Mouse (Mus musculus) myocyte (in vitro differentiated cells): ENCODE measurements around the gene Dock4. TPM values are rescaled to one million over a fixed set of nuclear protein-coding genes. Genes with fewer than 3 reads are reported as not detected.
"Not testable (repeated sequence)": the region's sequence is repeated elsewhere in the genome, so short reads cannot be mapped to it uniquely, and the experiment has no call there.

Experiments used
- H3K27me3 ChIP-seq: one replicate; pipeline ENCODE4 v1.6.1; 2011; ENCODE audit not compliant: control insufficient read depth, insufficient read depth, insufficient read length
- H3K36me3 ChIP-seq: one replicate; pipeline ENCODE4 v1.6.1; 2011; ENCODE audit not compliant: control insufficient read depth, insufficient read depth
- H3K4me2 ChIP-seq: one replicate; pipeline ENCODE4 v1.6.1; 2011; ENCODE audit warnings: low read depth, control low read depth
- H3K4me3 ChIP-seq: one replicate; pipeline ENCODE4 v1.5.1; 2011; ENCODE audit warnings: mild to moderate bottlenecking, control low read depth, moderate library complexity
- H3K79me2 ChIP-seq: one replicate; pipeline ENCODE4 v1.6.1; 2011; ENCODE audit not compliant: control insufficient read depth, insufficient read depth
- H3ac ChIP-seq: one replicate; pipeline ENCODE4 v1.6.1; 2011; ENCODE audit not compliant: control insufficient read depth, insufficient read length
- CEBPB ChIP-seq: IDR thresholded peaks from 2 replicates; pipeline ENCODE4 v1.6.1; 2011; ENCODE audit warnings: mild to moderate bottlenecking, moderate library complexity; ENCODE audit not compliant: poor library complexity, insufficient read depth, severe bottlenecking
- E2F4 ChIP-seq: IDR thresholded peaks from one replicate; pipeline ENCODE4 v1.6.1; 2011; ENCODE audit warnings: mild to moderate bottlenecking, control low read depth, moderate library complexity; ENCODE audit not compliant: insufficient read depth
- MAX ChIP-seq: IDR thresholded peaks from one replicate; pipeline ENCODE4 v1.6.1; 2011; ENCODE audit warnings: low read depth, mild to moderate bottlenecking, control low read depth
- MYOD1 ChIP-seq, 3 experiments: IDR thresholded peaks; one replicate each; pipeline ENCODE4 v1.6.1; 2011; ENCODE audit warnings: control low read depth in 2 of 3, low read depth in 2 of 3, mild to moderate bottlenecking in 2 of 3, moderate library complexity in 1 of 3; ENCODE audit not compliant: insufficient read length in 2 of 3, control insufficient read depth in 1 of 3
- MYOG ChIP-seq, 3 experiments: IDR thresholded peaks; one replicate each; pipeline ENCODE4 v1.6.1; 2011; ENCODE audit warnings: control low read depth in 2 of 3, low read depth in 2 of 3, mild to moderate bottlenecking in 2 of 3; ENCODE audit not compliant: insufficient read length in 2 of 3, control insufficient read depth in 1 of 3, insufficient read depth in 1 of 3
- POLR2A ChIP-seq: IDR thresholded peaks from one replicate; pipeline ENCODE4 v1.6.1; 2011; ENCODE audit warnings: low read depth, mild to moderate bottlenecking, control low read depth, moderate library complexity; ENCODE audit not compliant: insufficient read length
- POLR2AphosphoS2 ChIP-seq: IDR thresholded peaks from one replicate; pipeline ENCODE4 v1.6.1; 2011; ENCODE audit warnings: low read depth, control low read depth; ENCODE audit not compliant: insufficient read length
- REST ChIP-seq: IDR thresholded peaks from one replicate; pipeline ENCODE4 v1.6.1; 2011; ENCODE audit warnings: mild to moderate bottlenecking, control low read depth, moderate library complexity; ENCODE audit not compliant: insufficient read depth, insufficient read length
- SRF ChIP-seq: IDR thresholded peaks from one replicate; pipeline ENCODE4 v1.6.1; 2011; ENCODE audit warnings: low read depth; ENCODE audit not compliant: control insufficient read depth, insufficient read length
- TCF12 ChIP-seq: IDR thresholded peaks from one replicate; pipeline ENCODE4 v1.6.1; 2011; ENCODE audit warnings: mild to moderate bottlenecking, control low read depth; ENCODE audit not compliant: poor library complexity, insufficient read depth, severe bottlenecking
- TCF3 ChIP-seq: IDR thresholded peaks from one replicate; pipeline ENCODE4 v1.6.1; 2011; ENCODE audit warnings: low read depth, control low read depth; ENCODE audit not compliant: insufficient read length
- USF1 ChIP-seq: IDR thresholded peaks from one replicate; pipeline ENCODE4 v1.6.1; 2011; ENCODE audit warnings: low read depth, mild to moderate bottlenecking, control low read depth, moderate library complexity
- polyA plus RNA-seq: library from polyadenylated mRNA; unstranded; fragments of >200 nt; fragmentation: generic; extraction: Trizol; gene quantifications from one replicate; pipeline ENCODE4 v1.2.1, GENCODE M21; 2012; ENCODE audit warnings: missing spikeins

The Dock4 gene
- polyA plus RNA-seq, 1 experiment = 0.73 TPM

GRCm38 (mm10) chr12:40844324-40844723, 398.6 kb downstream of the Dock4 start:
- H3K4me3 ChIP-seq = no peak overlapping the region
- no peak overlapping the region for H3K4me2 ChIP-seq
- no peaks in the 10 kb centered on the region for H3K36me3 ChIP-seq
- no peaks in the 10 kb centered on the region for H3K79me2 ChIP-seq
- TF ChIP-seq SRF (no peak), MAX (no peak), USF1 (no peak), CEBPB (no peak), E2F4 (no peak), MYOD1 (IDR thresholded peaks at IDR 0.05; ENCODE audit: control insufficient read depth in 1 of 3, insufficient read length in 2 of 3, low read depth in 2 of 3) (no peak), TCF3 (no peak)
- no peaks in the 10 kb centered on the region for H3K27me3 ChIP-seq
- H3ac ChIP-seq = no peak overlapping the region

- H3K27me3 ChIP-seq = no peaks in the 10 kb centered on the region
- no peaks in the 10 kb centered on the region for H3K36me3 ChIP-seq
- H3K4me3 ChIP-seq = no peak overlapping the region
- no peak for TF ChIP-seq TCF3
- TF ChIP-seq SRF = no peak
- no peak for TF ChIP-seq MAX
- H3K79me2 ChIP-seq = no peaks in the 10 kb centered on the region
- H3K4me2 ChIP-seq = no peak overlapping the region
- no peak overlapping the region for H3ac ChIP-seq
These were observed 409.1 kb downstream of the Dock4 start for GRCm38 (mm10) chr12:40854705-40855367.

DNA sequence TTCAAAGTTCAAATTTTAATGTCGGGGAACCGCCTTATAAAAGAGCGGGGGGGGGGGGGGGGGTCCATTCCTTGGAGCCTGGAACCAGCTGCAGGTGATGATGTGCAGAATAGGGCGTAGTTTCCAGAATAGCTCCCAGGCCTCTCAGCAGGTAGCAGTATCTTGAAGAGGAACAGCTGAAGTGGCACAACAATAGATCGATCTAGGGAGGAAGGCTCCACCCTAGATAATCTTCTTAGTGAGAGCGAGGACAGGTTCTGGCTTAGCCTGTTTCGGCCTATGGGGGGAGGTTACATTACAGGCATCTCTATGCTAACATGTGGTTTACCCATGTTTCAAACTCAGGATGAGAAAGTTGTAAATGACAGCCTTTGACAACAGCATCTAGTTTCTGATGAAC, 411.7 kb downstream of the Dock4 start:
- H3K4me3 ChIP-seq = no peak overlapping the region
- no peaks in the 10 kb centered on the region for H3K27me3 ChIP-seq
- H3K79me2 ChIP-seq = no peaks in the 10 kb centered on the region
- no peak overlapping the region for H3ac ChIP-seq
- no peaks in the 10 kb centered on the region for H3K36me3 ChIP-seq
- no peak for TF ChIP-seq MAX
- TF ChIP-seq POLR2AphosphoS2 = no peak
- TF ChIP-seq MYOD1 (IDR thresholded peaks at IDR 0.05; ENCODE audit: control insufficient read depth in 1 of 3, insufficient read length in 2 of 3, low read depth in 2 of 3) = no peak
- no peak for TF ChIP-seq TCF12
- H3K4me2 ChIP-seq = no peak overlapping the region

DNA sequence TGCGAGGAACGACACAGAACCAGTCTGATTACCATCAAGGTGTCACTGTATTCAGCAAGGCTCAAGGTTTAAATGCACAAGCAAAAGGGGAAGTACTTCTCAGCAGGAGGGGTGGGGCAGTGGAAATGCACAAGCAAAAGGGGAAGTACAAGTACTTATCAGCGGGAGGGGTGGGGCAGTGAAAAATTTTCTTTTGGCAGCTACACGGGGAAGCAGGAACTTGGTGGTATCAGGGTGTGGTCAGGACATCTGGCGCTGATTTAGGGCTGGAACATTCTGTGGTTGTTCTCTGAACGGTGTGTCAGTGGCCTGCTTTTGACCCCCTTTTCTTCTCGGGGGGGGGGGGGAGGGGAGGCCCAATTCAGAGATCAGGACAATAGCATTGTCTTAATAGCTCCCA, 413.0 kb downstream of the Dock4 start:
- H3K4me3 ChIP-seq, H3K79me2 ChIP-seq, H3K36me3 ChIP-seq, H3K27me3 ChIP-seq, H3ac ChIP-seq, H3K4me2 ChIP-seq: not testable (repeated sequence)

DNA sequence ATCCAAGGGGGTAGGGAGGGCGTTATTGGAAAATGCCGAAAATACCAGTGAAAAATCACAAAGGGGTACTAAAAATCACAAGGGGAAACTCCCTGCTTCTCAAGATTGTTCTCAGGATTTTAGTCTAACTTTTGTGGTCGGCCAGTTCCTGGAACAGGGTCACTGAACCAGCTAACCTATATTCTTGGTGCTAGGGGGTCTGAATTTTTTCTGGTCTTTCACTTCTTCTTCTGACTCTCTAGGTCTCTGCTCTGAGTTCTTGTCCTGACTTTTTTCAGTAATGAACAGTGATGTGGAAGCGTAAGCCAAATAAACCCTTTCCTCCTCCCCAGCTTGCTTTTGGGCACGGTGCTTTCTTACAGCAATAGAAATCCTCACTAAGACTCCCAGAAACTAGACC, 424.6 kb downstream of the Dock4 start:
- Histone ChIP-seq H3K27me3 (no peaks in the 10 kb centered on the region), H3ac (no peak overlapping the region), H3K4me2 (no peak overlapping the region), H3K36me3 (no peaks in the 10 kb centered on the region), H3K4me3 (no peak overlapping the region), H3K79me2 (no peaks in the 10 kb centered on the region)
- TF ChIP-seq SRF (no peak), MAX (no peak), MYOD1 (IDR thresholded peaks at IDR 0.05; ENCODE audit: control insufficient read depth in 1 of 3, insufficient read length in 2 of 3, low read depth in 2 of 3) (no peak), POLR2A (no peak), TCF3 (no peak)

DNA sequence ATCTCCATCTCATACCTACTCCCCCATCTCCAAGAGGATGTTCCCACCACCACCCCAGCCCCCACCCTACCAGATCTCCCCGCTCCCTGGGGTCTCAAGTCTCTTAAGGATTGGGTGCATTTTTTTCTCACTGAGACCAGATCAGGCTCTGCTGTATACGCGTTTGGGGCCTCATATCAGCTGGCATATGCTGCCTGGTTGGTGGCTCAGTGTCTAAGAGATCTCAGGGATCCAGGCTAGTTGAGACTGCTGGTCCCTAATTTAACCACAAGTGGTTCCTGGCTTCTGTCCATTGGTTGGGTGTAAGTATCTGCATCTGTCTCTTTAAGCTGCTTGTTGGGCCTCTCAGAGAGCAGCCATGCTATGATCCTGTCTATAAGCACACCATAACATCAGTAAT, 427.0 kb downstream of the Dock4 start:
- H3ac ChIP-seq = no peak overlapping the region
- H3K4me3 ChIP-seq = no peak overlapping the region
- no peak overlapping the region for H3K4me2 ChIP-seq
- H3K79me2 ChIP-seq = no peaks in the 10 kb centered on the region
- H3K27me3 ChIP-seq = no peaks in the 10 kb centered on the region
- no peaks in the 10 kb centered on the region for H3K36me3 ChIP-seq
- TF ChIP-seq REST (no peak), MYOD1 (IDR thresholded peaks at IDR 0.05; ENCODE audit: control insufficient read depth in 1 of 3, insufficient read length in 2 of 3, low read depth in 2 of 3) (no peak), CEBPB (no peak), POLR2A (no peak), MYOG (IDR thresholded peaks at IDR 0.05; ENCODE audit: control insufficient read depth in 1 of 3, insufficient read depth in 1 of 3, insufficient read length in 2 of 3, low read depth in 2 of 3) (no peak), TCF12 (no peak), USF1 (no peak), SRF (no peak), E2F4 (no peak)

DNA sequence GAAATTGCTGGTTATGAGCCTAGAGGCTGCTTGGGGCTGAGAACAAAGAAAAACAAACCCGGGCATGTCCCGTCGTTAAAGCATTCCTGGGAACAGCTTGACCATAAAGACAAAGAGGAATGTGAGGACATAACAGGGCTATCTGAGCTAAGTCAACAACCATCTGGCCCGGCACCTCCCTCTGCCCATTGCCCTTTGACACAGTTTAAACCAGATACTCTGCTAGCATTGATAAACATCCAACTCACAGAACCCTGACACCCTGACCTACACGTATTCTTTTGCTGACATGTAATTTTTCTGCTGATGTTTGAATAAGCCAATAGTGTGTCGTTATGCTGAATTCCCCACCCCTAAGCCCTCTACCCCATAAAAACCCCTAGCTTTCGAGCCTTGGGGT, 427.5 kb downstream of the Dock4 start:
- H3K36me3 ChIP-seq, H3K4me3 ChIP-seq, H3K27me3 ChIP-seq, H3ac ChIP-seq, H3K79me2 ChIP-seq, H3K4me2 ChIP-seq: not testable (repeated sequence)
